Mouse (Mus musculus): Measurements from ENCODE around the gene Gm27179. TPM values are rescaled to one million over a fixed set of nuclear protein-coding genes. Genes with fewer than 3 reads are reported as not detected.
"Not testable (repeated sequence)": the region's sequence is repeated elsewhere in the genome, so short reads cannot be mapped to it uniquely, and the experiment has no call there.

The Gm27179 gene
- polyA plus RNA-seq (2021): not detected

DNA sequence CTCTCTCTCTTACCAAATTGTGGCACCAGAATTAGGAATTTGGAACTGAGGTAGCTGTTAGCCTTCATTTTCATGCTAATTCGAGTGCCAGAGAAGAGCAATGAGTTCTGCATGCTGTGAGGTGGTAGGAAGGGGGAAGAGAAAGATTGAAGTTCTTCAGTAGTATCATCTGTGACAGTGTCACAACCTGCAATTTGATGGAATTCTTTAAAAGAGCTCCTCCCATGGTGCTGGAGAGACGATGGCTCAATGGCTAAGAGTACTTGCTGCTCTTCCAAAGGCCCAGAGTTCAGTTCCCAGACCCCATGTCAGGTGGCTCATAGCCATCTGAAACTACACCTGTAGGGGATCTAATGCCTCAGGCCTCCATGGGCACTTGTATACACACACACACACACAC, at the start of gene Gm27179:
Gene Gm27179, minus strand, starts transcription at position 101 of the 400 bp plus-strand sequence.
- ATAC-seq; in situ Hi-C loops (cut with MboI; ENCODE audit: low pct_unique_long_range_greater_than_20kb); POLR2A ChIA-PET; DNase-seq (ENCODE audit: low read depth, low spot score); CTCF ChIA-PET; H3K27me3 ChIP-seq: not testable (repeated sequence)

DNA sequence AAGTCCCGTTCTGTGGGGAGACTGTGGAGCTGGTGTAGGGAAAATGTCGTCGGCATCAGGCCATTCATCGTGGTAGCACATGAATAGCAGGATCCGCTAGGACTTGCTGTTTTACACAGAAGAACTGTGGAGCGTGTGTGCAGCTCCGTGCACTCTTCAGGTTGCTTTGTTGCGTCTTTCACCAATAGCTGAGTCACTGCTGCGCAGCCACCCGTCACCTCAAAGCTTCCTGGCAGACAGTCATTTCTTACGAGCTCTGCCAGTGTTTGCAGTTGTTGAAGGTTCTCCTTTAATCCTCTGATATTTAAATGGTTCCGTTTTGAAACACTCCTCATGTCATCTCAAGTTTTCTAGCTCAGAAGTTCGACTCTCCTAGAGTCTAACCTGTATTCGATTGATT, 45.2 kb upstream of the Gm27179 start:
- in situ Hi-C loops (cut with MboI; ENCODE audit: low pct_unique_long_range_greater_than_20kb); ATAC-seq; CTCF ChIA-PET; POLR2A ChIA-PET; H3K27me3 ChIP-seq; DNase-seq (ENCODE audit: low read depth, low spot score): not testable (repeated sequence)

DNA sequence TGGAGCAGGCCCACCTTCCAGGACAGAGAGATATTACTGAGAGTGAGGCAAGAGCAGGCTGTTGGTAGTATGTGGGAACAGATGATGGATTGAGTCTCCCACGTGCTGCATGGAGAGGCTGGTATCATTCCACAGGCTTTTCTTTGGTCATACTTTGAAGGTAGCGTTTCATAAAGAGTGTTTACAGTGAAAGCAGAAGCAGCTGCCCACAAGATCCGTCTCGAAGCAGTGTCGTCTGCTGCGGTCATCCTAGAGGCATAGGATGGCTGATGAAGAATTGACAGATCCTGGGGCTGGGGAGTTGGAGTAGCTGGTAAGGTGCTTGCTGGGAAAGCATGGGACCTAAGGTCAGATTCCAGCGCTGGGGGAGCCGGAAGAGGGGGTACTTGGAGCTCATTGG, 44.5 kb upstream of the Gm27179 start:
- H3K27me3 ChIP-seq; ATAC-seq; POLR2A ChIA-PET; CTCF ChIA-PET; in situ Hi-C loops (cut with MboI; ENCODE audit: low pct_unique_long_range_greater_than_20kb); DNase-seq (ENCODE audit: low read depth, low spot score): not testable (repeated sequence)

DNA sequence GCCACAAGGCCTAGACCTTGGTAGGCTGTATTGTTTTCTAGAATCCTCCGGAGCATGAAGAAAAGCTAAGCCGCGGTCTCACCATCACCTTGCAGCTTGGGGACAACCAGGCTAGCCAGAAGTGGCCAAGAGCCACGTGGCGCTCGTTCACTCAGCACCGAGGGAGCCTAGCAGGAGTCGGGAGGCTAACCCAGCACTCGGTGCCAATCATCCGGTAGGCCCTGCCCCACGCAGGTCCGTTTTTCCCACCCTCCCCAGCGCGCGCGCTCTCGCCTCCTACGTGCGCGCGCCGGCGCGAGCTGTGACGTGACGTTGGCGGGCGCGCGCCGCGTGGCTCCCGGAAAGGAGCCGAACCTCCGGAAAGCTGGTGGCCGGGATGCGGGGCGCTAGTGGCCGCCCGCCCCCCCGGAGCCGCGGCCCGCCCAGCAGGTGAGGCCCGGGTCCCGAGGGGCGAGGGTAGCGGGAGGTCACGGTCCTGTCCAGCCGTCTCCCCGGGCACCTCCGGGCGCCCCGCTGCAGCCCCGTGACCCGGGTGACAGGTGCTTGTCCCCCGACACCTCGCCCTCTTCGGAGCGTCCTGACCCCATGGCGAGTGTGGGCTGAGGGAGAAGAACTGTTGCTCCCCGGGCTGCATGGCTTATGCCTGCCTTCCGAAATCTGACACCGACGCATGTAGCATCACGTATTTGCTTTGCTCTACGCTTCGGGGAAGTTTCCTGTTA, 42.9 kb upstream of the Gm27179 start, which contains the start of gene Entpd4b:
Gene Entpd4b, plus strand, starts transcription at position 315 of the 722 bp plus-strand sequence.
- DNase-seq (ENCODE audit: low read depth, low spot score); POLR2A ChIA-PET; H3K27me3 ChIP-seq; CTCF ChIA-PET; in situ Hi-C loops (cut with MboI; ENCODE audit: low pct_unique_long_range_greater_than_20kb): not testable (repeated sequence)
- peak; percentile 62 for ATAC-seq

DNA sequence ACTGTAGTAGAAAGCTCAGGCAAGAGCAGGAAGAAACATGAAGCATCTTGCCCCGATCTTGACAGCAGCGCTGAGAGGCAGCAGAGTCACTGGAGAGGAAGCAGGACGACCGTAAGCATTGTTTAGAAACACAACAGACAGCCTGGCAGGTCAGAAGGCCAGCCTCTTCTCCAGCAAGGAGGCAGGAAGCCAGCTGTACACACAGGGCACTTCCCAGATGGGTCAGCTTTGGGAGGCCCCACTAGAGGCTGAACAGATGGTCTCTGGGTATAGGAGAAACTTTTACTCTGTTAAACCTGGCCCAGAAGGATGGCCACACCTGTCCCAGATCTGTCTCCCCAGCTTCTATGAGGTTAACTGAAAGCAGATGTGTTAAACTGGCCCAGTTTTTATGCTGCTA, 35.0 kb upstream of the Gm27179 start:
- H3K27me3 ChIP-seq; DNase-seq (ENCODE audit: low read depth, low spot score); in situ Hi-C loops (cut with MboI; ENCODE audit: low pct_unique_long_range_greater_than_20kb); POLR2A ChIA-PET; CTCF ChIA-PET; ATAC-seq: not testable (repeated sequence)

DNA sequence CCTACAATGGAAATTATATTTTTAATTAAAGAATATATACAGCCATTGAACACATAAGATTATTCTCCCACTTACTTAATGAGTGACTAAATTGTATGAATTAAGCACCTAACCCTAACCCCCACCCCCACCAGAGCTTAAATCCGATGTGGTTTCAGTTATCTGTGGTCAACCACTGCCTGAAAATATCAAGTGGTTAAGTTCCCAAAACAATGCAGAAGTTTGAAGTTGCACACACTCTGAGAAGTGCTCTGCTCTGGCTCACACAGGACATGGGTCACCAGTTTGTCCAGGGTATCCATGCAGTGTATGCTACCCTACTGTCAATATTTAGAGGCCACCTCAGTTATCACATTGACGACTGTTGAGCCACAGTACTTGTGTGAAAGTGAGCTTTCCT, 32.7 kb upstream of the Gm27179 start:
- CTCF ChIA-PET; in situ Hi-C loops (cut with MboI; ENCODE audit: low pct_unique_long_range_greater_than_20kb); ATAC-seq; DNase-seq (ENCODE audit: low read depth, low spot score); POLR2A ChIA-PET; H3K27me3 ChIP-seq: not testable (repeated sequence)

DNA sequence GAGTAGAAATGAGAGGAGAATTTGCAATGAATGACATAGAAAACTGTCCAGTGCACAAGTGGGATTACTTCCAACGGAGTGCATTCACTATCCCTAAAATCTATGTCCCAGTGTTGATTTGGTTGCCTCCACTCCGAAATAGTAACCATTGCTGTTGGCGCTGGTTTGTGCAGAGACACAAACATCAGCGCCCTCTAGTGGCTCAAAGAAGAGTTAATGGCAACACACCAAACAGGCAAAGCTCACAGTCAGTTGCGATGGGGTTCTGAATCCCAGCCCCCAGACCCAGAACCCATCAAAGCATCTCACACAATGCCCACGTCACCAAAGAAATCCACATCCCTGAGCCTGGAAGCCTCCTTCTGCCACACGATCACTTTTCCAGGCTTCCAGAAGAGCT, 31.7 kb upstream of the Gm27179 start:
- CTCF ChIA-PET; DNase-seq (ENCODE audit: low read depth, low spot score); in situ Hi-C loops (cut with MboI; ENCODE audit: low pct_unique_long_range_greater_than_20kb); ATAC-seq; POLR2A ChIA-PET; H3K27me3 ChIP-seq: not testable (repeated sequence)

DNA sequence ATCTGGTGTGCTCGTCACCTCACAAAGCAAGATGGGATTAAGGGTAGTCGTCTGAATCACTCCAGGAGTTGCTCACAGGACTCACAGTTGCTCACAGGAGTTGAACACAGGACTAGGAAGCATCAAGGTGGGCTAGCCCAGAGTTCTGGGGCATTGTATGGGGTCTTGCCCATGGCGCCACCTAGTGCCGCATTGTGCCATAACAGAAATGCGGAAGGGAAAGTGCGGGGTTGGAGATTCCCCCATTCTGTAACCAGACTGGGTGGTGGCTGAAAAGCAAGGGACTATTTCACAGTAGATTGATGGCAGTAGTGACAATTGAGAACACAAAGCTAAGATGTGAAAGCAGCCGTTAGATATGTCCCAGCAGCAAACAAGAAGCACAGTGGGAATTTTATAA, 30.3 kb upstream of the Gm27179 start:
- POLR2A ChIA-PET; DNase-seq (ENCODE audit: low read depth, low spot score); H3K27me3 ChIP-seq; CTCF ChIA-PET; in situ Hi-C loops (cut with MboI; ENCODE audit: low pct_unique_long_range_greater_than_20kb); ATAC-seq: not testable (repeated sequence)

DNA sequence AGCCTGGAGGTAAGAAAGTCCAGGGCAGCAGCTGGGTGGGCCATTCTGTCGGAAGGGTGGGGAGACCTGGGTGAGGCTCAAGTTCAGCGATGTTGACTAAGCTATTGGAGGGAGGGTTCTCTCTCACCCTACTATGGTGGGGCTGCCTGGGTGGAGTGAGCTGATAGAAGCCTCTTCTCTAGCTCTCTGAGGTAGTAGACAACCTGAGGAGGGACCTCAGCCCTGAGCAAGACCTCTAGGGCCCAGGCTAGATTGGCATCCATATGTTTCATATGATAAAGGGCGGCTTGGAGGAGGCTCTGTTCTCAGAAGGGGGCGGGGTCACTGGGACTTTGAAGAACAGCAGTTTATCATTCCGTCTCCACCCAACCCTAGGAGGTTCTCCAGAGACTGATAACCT, 27.8 kb upstream of the Gm27179 start:
- ATAC-seq; POLR2A ChIA-PET; H3K27me3 ChIP-seq; DNase-seq (ENCODE audit: low read depth, low spot score); in situ Hi-C loops (cut with MboI; ENCODE audit: low pct_unique_long_range_greater_than_20kb); CTCF ChIA-PET: not testable (repeated sequence)

DNA sequence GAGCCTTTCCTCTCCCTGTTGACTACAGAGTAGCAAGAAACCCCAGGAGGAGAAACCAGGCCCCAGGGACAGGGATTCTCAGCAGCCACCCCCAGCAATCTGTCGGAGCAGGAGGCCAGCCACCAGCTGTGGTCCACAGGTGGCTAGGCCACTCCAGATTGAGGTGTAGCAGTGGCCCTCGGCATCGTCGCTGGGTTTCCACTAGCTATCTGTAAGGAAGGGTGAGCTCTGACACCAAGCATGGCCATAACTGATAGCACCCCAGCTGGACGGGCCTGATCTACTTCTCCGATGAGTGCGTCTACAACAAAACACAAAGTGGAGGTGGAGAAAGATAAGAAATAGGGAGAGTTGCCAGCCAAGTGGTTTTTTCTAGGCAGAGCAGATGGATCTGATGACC, 24.2 kb upstream of the Gm27179 start:
- DNase-seq (ENCODE audit: low read depth, low spot score); in situ Hi-C loops (cut with MboI; ENCODE audit: low pct_unique_long_range_greater_than_20kb); POLR2A ChIA-PET; H3K27me3 ChIP-seq; CTCF ChIA-PET; ATAC-seq: not testable (repeated sequence)

DNA sequence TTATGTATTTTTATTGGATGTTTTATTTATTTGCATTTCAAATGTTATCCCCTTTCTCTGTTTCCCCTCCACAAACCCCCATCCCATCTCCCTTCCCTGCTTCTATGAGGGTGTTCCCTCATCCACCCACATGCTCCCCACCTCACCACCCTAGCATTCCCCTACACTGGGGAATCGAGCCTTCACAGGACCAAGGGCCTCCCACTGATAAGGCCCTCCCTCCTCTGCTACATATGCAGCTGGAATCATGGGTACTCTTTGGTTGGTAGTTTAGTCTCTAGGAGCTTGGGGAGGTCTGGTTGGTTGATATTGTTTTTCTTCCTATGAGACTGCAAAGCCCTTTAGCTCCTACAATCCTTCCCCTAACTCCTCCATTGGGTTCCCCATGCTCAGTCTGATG, 13.9 kb upstream of the Gm27179 start:
- CTCF ChIA-PET; ATAC-seq; POLR2A ChIA-PET; H3K27me3 ChIP-seq; DNase-seq (ENCODE audit: low read depth, low spot score); in situ Hi-C loops (cut with MboI; ENCODE audit: low pct_unique_long_range_greater_than_20kb): not testable (repeated sequence)

DNA sequence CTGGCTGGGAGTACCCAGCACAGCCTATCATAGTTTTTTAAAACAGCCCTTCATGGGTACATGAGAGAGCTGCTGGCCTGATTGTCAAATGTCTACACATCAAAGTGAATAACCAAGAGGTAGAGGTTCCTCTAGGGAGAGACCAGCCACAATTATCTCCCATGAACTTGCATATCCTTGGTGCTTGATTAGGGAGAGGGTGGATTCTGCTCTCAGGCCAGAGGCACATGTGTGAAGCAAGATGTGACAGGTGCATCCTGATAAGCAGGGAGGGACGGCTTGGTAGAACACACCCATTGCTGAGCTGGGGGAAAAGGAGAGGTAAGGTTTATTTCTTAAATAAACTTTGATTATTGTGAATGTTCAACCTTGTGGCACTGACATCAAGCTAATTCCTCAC, 10.7 kb upstream of the Gm27179 start:
- DNase-seq (ENCODE audit: low read depth, low spot score); POLR2A ChIA-PET; in situ Hi-C loops (cut with MboI; ENCODE audit: low pct_unique_long_range_greater_than_20kb); H3K27me3 ChIP-seq; ATAC-seq; CTCF ChIA-PET: not testable (repeated sequence)

DNA sequence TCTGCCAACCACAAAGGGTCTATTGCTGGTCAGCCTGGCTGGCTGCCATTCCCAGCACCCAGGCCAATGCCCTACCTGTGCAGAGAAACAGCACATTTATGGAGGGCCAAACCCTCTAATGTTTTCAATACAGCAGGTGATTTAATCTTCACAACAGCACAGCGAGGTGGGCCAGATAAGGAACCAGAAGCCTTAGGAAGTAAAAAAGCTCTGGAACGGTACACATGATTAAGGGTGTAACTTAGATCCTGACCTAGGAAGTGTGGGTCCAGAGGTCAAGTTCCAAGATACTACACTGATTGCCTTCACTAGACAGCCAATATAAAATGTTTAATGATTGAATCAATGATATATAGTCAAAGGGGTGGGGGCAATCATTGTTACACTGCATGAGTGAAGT, 8.5 kb upstream of the Gm27179 start:
- DNase-seq (ENCODE audit: low read depth, low spot score); CTCF ChIA-PET; ATAC-seq; in situ Hi-C loops (cut with MboI; ENCODE audit: low pct_unique_long_range_greater_than_20kb); POLR2A ChIA-PET; H3K27me3 ChIP-seq: not testable (repeated sequence)

DNA sequence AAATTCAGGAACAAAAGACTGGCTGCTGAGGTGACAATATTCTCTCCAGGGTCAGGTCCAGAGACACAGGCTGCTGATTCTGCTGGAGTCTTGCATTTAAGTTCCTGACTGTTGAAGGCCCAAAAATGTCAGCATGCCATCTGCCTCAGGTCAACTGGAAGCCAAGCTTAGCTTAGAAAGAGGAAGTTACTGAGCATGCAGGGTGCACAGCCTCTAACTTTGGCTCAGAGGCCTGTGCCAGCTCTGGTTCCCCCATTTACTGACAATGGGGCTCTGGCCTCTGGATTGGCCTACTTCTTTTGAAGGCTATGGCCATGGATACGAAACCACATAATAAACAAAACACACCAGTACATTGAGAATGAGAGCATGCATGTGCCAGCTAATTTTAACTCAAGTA, 5.3 kb downstream of the Gm27179 start:
- POLR2A ChIA-PET; in situ Hi-C loops (cut with MboI; ENCODE audit: low pct_unique_long_range_greater_than_20kb): not testable (repeated sequence)

DNA sequence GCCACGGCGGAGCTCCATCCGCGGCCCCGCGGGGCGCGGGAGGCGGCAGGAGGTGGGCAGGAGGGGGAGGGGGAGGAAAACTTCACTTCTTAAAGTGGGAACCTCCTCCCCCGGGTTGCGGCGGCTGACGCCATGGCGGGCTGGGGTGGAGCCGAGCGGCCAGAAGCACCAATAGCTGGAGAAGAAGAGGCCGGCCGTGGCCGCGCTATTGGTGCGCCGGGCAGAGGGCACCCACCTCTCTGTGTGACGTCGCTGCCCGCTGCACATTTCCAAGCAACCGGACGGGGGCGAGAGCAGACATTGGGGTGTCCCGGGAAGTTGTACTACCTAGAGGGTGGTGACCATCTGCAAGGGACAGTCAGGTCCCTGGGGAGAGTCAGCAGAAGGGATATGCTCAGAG, 9.2 kb downstream of the Gm27179 start, which contains the start of gene Gm16867:
Gene Gm16867, minus strand, starts transcription at position 189 of the 400 bp plus-strand sequence.
- POLR2A ChIA-PET; DNase-seq (ENCODE audit: low read depth, low spot score); in situ Hi-C loops (cut with MboI; ENCODE audit: low pct_unique_long_range_greater_than_20kb); H3K27me3 ChIP-seq; CTCF ChIA-PET: not testable (repeated sequence)
- peak; percentile 98 for ATAC-seq

More for the DNA sequence above, 5.3 kb downstream of the Gm27179 start:
- CTCF ChIA-PET; ATAC-seq; DNase-seq (ENCODE audit: low read depth, low spot score); H3K27me3 ChIP-seq: not testable (repeated sequence)

DNA sequence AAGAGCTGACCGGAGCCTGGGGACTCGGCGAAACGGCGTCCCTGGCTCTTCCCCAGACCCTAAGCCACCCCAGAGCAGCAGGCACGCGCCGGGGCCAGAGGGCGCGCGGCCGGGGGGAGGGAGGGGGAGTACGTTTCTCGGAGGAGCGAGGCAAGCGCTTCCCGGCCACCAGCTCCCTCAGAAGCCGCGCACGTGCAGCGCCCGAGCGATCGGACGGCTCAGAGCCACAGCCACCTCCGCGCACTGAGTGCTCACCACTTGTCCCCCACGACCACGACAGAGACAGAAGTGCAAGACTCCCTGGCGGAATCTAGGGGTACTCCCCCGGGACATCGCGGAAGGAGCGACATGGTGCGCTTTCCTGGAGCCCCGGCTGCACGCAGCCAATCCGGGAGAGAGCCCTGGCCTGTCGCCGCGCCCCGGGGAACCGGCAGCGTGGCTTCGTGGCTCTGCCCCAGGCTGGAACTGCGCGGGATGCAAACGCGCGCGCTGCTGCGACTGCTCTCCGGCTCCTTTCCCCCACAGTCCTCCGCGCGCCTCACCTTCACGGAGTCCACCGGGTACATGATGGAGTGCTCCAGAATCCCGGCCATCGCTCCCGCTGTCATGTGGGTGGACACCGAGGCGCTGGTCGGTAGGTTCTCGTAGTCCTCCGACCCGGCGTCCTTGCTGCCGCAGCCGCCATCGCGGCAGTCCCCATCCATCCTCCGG, 9.8 kb downstream of the Gm27179 start:
- POLR2A ChIA-PET; H3K27me3 ChIP-seq; CTCF ChIA-PET; DNase-seq (ENCODE audit: low read depth, low spot score); in situ Hi-C loops (cut with MboI; ENCODE audit: low pct_unique_long_range_greater_than_20kb): not testable (repeated sequence)
- ATAC-seq: peak; percentile 33

Measured in Patski (cell line).